Mouse (Mus musculus): ENCODE data around the gene Tsc2.

- TF ChIP-seq CTCF (conservative IDR thresholded peaks at IDR 0.05; ENCODE audit: insufficient read depth, insufficient read length, low read depth, low read length) (no peak), POLR2A (IDR thresholded peaks at IDR 0.05; ENCODE audit: low read depth, low read length) (no peak)
Measured at GRCm38 (mm10) chr17:24560301-24561028, 72.0 kb downstream of the Tsc2 start.

All from kidney, adult 2 months (tissue).